Mouse (Mus musculus) megakaryocyte progenitor cell, adult 5-6 weeks (primary cell): ENCODE data around the gene Erich3. TPM values are rescaled to one million over a fixed set of nuclear protein-coding genes. Genes with fewer than 3 reads are reported as not detected.

Experiments used
- total RNA-seq, 2 experiments: library from RNA; stranded (forward) in 1 of 2; stranded (reverse) in 1 of 2; fragments of 157-497, 149-512 nt in 1 of 2; fragments of 200-1000 nt in 1 of 2; gene quantifications; 2 replicates each; pipeline versions ENCODE4 v1.2.3 to v1.2.4; 2015 to 2017

Erich3 gene
- total RNA-seq, 2 experiments from 2014 or later = not detected

Other genes starting within 250 kb of the Erich3 start
- 3.2 and 6.1 TPM in 2 replicates for gene Cryz, start 67.1 kb upstream of the Erich3 start, total RNA-seq (2015)
- 3.3 and 3.5 TPM in 2 replicates for gene Cryz, start 67.1 kb upstream of the Erich3 start, total RNA-seq (2017)
- gene Tyw3, start 66.8 kb upstream of the Erich3 start, total RNA-seq (2015) = 3.0 and 3.8 TPM in 2 replicates
- 2.4 and 6.7 TPM in 2 replicates for gene Tyw3, start 66.8 kb upstream of the Erich3 start, total RNA-seq (2017)